Mouse (Mus musculus) lung, adult 2 months (tissue): ENCODE measurements around the gene Gbp2b.

ENCODE experiments used
- CTCF ChIP-seq: fragments of 200-500 bp; IDR thresholded peaks from 2 replicates; pipeline ENCODE4 v1.5.1; 2011; ENCODE audit warnings: mild to moderate bottlenecking, low read length, control low read depth; ENCODE audit not compliant: insufficient read depth
- POLR2A ChIP-seq: fragments of 200-500 bp; IDR thresholded peaks from 2 replicates; pipeline ENCODE4 v1.6.1; 2011; ENCODE audit warnings: low read depth, mild to moderate bottlenecking, control low read depth, low read length, borderline replicate concordance; ENCODE audit errors: extremely low read depth

- no peak for TF ChIP-seq POLR2A
- TF ChIP-seq CTCF, result no peak
Observed at GRCm38 (mm10) chr3:142577108-142577507, 17.5 kb upstream of the Gbp2b start.
